Mouse (Mus musculus): Measurements from ENCODE around the gene Grin2a. TPM values are rescaled to one million over a fixed set of nuclear protein-coding genes. Genes with fewer than 3 reads are reported as not detected.

Grin2a gene
- polyA plus RNA-seq, 1 experiment = not detected

- no peak for TF ChIP-seq POLR2A (IDR thresholded peaks at IDR 0.05; ENCODE audit: insufficient read depth, low read depth, low read length)
- no peak for TF ChIP-seq CTCF (IDR thresholded peaks at IDR 0.05; ENCODE audit: insufficient read depth, low read depth, low read length)
- H3K4me3 ChIP-seq (ENCODE audit: insufficient read depth, low read depth, low read length) = no peak overlapping the region
These were observed 47.9 kb downstream of the Grin2a start for GRCm38 (mm10) chr16:9947430-9947829.

GRCm38 (mm10) chr16:9944836-9945235 lies 50.5 kb downstream of the Grin2a start:
- no peak overlapping the region for H3K4me3 ChIP-seq (ENCODE audit: insufficient read depth, low read depth, low read length)
- peaks cover 12% of the 10 kb centered on the region for H3K4me1 ChIP-seq (ENCODE audit: control insufficient read depth, insufficient read depth, low read length)
- TF ChIP-seq CTCF (IDR thresholded peaks at IDR 0.05; ENCODE audit: insufficient read depth, low read depth, low read length) = no peak
- TF ChIP-seq POLR2A (IDR thresholded peaks at IDR 0.05; ENCODE audit: insufficient read depth, low read depth, low read length) = no peak
- H3K27ac ChIP-seq (ENCODE audit: insufficient read depth, low read depth, low read length) = no peak overlapping the region
- 85% methylated on average over 5 of the region's 5 CpGs for WGBS

More at GRCm38 (mm10) chr16:9947430-9947829, 47.9 kb downstream of the Grin2a start:
- WGBS = 81% methylated on average over 3 of the region's 3 CpGs
- H3K4me1 ChIP-seq (ENCODE audit: control insufficient read depth, insufficient read depth, low read length) = peaks cover 9% of the 10 kb centered on the region
- H3K27ac ChIP-seq (ENCODE audit: insufficient read depth, low read depth, low read length) = no peak overlapping the region

GRCm38 (mm10) chr16:9941306-9941930 lies 53.9 kb downstream of the Grin2a start:
- 62% methylated on average over 8 of the region's 8 CpGs for WGBS
- TF ChIP-seq CTCF (IDR thresholded peaks at IDR 0.05; ENCODE audit: insufficient read depth, low read depth, low read length) = no peak
- TF ChIP-seq POLR2A (IDR thresholded peaks at IDR 0.05; ENCODE audit: insufficient read depth, low read depth, low read length) = no peak
- Histone ChIP-seq H3K4me1 (ENCODE audit: control insufficient read depth, insufficient read depth, low read length) (peaks cover 12% of the 10 kb centered on the region), H3K4me3 (ENCODE audit: insufficient read depth, low read depth, low read length) (no peak overlapping the region), H3K27ac (ENCODE audit: insufficient read depth, low read depth, low read length) (no peak overlapping the region)

- Histone ChIP-seq H3K27ac (ENCODE audit: insufficient read depth, low read depth, low read length) (no peak overlapping the region), H3K4me3 (ENCODE audit: insufficient read depth, low read depth, low read length) (no peak overlapping the region), H3K4me1 (ENCODE audit: control insufficient read depth, insufficient read depth, low read length) (peaks cover 12% of the 10 kb centered on the region)
- TF ChIP-seq CTCF (IDR thresholded peaks at IDR 0.05; ENCODE audit: insufficient read depth, low read depth, low read length) (no peak), POLR2A (IDR thresholded peaks at IDR 0.05; ENCODE audit: insufficient read depth, low read depth, low read length) (no peak)
- WGBS = 86% methylated on average over 7 of the region's 7 CpGs
These were observed 54.6 kb downstream of the Grin2a start for GRCm38 (mm10) chr16:9940716-9941115.

- H3K4me1 ChIP-seq (ENCODE audit: control insufficient read depth, insufficient read depth, low read length) = 0 out of 2 replicates have a peak, but pooled peaks cover 2% of the 10 kb centered on the region
- H3K27ac ChIP-seq (ENCODE audit: insufficient read depth, low read depth, low read length) = no peak overlapping the region
- H3K4me3 ChIP-seq (ENCODE audit: insufficient read depth, low read depth, low read length) = no peak overlapping the region
- TF ChIP-seq CTCF (IDR thresholded peaks at IDR 0.05; ENCODE audit: insufficient read depth, low read depth, low read length) = no peak
- no peak for TF ChIP-seq POLR2A (IDR thresholded peaks at IDR 0.05; ENCODE audit: insufficient read depth, low read depth, low read length)
- 81% methylated on average over 3 of the region's 3 CpGs for WGBS
These were observed 84.7 kb downstream of the Grin2a start for GRCm38 (mm10) chr16:9910672-9911071.

- 82% methylated on average over 4 of the region's 4 CpGs for WGBS
- Histone ChIP-seq H3K27ac (ENCODE audit: insufficient read depth, low read depth, low read length) (no peak overlapping the region), H3K4me3 (ENCODE audit: insufficient read depth, low read depth, low read length) (no peak overlapping the region), H3K4me1 (ENCODE audit: control insufficient read depth, insufficient read depth, low read length) (peaks cover 9% of the 10 kb centered on the region)
- TF ChIP-seq POLR2A (IDR thresholded peaks at IDR 0.05; ENCODE audit: insufficient read depth, low read depth, low read length) (no peak), CTCF (IDR thresholded peaks at IDR 0.05; ENCODE audit: insufficient read depth, low read depth, low read length) (no peak)
These were observed 86.1 kb downstream of the Grin2a start for GRCm38 (mm10) chr16:9909225-9909624.

GRCm38 (mm10) chr16:9904443-9904842 lies 90.9 kb downstream of the Grin2a start:
- Histone ChIP-seq H3K4me1 (ENCODE audit: control insufficient read depth, insufficient read depth, low read length) (peaks cover 11% of the 10 kb centered on the region), H3K27ac (ENCODE audit: insufficient read depth, low read depth, low read length) (no peak overlapping the region), H3K4me3 (ENCODE audit: insufficient read depth, low read depth, low read length) (no peak overlapping the region)
- TF ChIP-seq POLR2A (IDR thresholded peaks at IDR 0.05; ENCODE audit: insufficient read depth, low read depth, low read length) = no peak
- TF ChIP-seq CTCF (IDR thresholded peaks at IDR 0.05; ENCODE audit: insufficient read depth, low read depth, low read length) = no peak
- 83% methylated on average over 6 of the region's 6 CpGs for WGBS

GRCm38 (mm10) chr16:9902680-9903463 lies 92.5 kb downstream of the Grin2a start:
- no peak overlapping the region for H3K4me3 ChIP-seq (ENCODE audit: insufficient read depth, low read depth, low read length)
- H3K4me1 ChIP-seq (ENCODE audit: control insufficient read depth, insufficient read depth, low read length) = peaks cover 11% of the 10 kb centered on the region
- WGBS = 63% methylated on average over 5 of the region's 5 CpGs

GRCm38 (mm10) chr16:9901433-9901832 lies 93.9 kb downstream of the Grin2a start:
- TF ChIP-seq POLR2A (IDR thresholded peaks at IDR 0.05; ENCODE audit: insufficient read depth, low read depth, low read length) = no peak
- no peak for TF ChIP-seq CTCF (IDR thresholded peaks at IDR 0.05; ENCODE audit: insufficient read depth, low read depth, low read length)
- 31% methylated on average over 1 of the region's 1 CpGs for WGBS
- Histone ChIP-seq H3K4me3 (ENCODE audit: insufficient read depth, low read depth, low read length) (no peak overlapping the region), H3K4me1 (ENCODE audit: control insufficient read depth, insufficient read depth, low read length) (peaks cover 11% of the 10 kb centered on the region), H3K27ac (ENCODE audit: insufficient read depth, low read depth, low read length) (no peak overlapping the region)

More at GRCm38 (mm10) chr16:9902680-9903463, 92.5 kb downstream of the Grin2a start:
- TF ChIP-seq CTCF (IDR thresholded peaks at IDR 0.05; ENCODE audit: insufficient read depth, low read depth, low read length) (no peak), POLR2A (IDR thresholded peaks at IDR 0.05; ENCODE audit: insufficient read depth, low read depth, low read length) (no peak)
- no peak overlapping the region for H3K27ac ChIP-seq (ENCODE audit: insufficient read depth, low read depth, low read length)

All from olfactory bulb, adult 2 months (tissue).